Mouse (Mus musculus): ENCODE data around the gene Tekt2.
A peak's percentile ranks its signal among the peaks of the same experiment; 100 is the strongest.

Tekt2 gene

DNA sequence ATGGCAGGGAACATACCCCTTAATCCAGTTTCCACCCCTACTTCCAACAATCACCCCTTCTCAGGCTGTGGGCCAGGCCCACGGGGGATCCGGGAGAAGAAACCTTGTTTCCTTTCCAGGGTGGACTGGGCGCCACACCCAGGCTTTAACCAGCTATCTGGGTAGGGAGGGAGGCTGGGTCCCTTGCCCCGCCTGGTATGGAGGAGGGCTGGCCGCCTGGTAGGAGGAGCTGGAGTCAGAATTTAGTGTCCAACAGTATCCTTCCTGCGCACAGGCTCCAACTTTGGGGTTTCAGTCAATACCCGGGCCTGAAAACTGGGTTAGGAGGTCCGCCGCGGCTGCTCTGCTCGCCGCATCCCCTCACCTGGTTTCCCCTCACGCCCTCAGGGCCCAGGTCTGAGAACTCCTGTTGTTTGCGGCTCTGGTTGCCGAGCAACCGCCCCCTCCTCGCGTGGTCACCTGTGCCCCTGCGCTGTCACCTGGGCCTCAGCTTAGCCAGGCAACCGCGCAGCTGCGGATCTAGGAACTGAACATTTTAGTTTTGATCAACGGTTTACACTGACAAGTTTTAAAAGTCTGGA is at the start of gene Tekt2:
TSS of gene Tekt2 (minus strand) at position 408 of the 581 bp plus-strand sequence.
- DNase-seq (ENCODE audit: low read depth, low spot score) = no peak

DNA sequence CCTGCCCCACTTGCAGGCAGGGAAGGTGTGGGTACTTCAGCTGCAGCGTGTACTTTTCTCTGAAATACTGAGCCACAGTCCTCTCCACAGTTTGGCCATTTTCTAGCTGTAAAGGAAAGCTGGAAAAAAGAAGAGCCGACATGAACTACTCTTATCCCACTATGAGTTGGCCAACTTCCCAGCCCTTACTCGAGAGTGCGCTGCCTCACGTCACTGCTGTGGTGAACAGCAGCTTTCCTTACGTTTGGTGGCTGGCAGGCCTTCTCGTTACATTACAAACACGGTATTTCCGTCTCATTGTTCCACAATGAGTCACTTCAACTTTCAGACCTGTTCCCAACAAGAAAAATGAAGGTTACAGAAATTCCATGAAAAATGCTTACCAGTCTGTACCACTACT is 46.0 kb upstream of the Tekt2 start:
- no peak for DNase-seq (ENCODE audit: low read depth, low spot score)

GRCm38 (mm10) chr4:126360069-126360468 is 34.6 kb upstream of the Tekt2 start:
- DNase-seq (ENCODE audit: low read depth, low spot score) = no peak

DNA sequence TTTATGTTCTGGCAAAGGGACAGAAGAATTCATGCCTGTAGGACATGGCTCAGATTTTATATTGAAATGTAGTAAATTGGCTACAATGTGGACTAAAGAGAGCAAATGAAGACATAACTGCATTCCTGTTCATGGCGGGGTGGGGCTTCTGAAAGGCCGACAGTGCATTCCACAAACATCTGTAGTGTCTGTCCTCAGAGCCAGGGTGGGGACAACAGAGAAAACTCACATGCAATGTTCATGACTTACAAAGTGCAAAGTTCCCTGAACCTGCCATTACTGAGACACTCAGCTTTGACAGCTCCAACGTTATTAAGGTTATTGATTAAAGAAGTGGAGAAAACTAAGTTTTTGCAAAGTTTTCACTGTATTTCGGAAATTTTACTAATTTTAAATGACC is 18.0 kb upstream of the Tekt2 start:
- DNase-seq (ENCODE audit: low read depth, low spot score) = no peak

DNA sequence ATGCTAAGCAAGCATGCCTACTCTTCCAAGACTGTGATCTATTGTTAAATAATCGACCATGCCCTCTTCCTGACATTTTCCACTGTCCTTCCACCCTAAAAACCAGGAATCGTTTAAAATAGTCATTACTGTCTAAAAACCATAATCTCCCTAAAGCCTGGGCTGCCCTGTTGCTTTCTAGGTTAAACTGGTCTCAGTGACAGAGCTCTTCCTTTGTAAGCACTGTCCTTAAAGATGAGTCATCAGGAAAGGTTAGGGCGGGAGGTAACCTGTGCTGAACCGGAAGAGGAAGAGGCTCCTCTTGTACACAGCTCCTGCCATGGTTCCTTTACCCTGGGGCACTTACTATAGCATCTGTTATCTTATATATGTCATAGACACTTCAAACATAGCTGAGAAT is 14.0 kb upstream of the Tekt2 start:
- DNase-seq (ENCODE audit: low read depth, low spot score) = no peak

- DNase-seq (ENCODE audit: low read depth, low spot score) = no peak
Observed at GRCm38 (mm10) chr4:126332358-126332757, 6.9 kb upstream of the Tekt2 start.

GRCm38 (mm10) chr4:126331751-126332150 is 6.3 kb upstream of the Tekt2 start:
- no peak for DNase-seq (ENCODE audit: low read depth, low spot score)

- DNase-seq (ENCODE audit: low read depth, low spot score) = no peak
Observed at GRCm38 (mm10) chr4:126330295-126330694, 4.8 kb upstream of the Tekt2 start.

DNA sequence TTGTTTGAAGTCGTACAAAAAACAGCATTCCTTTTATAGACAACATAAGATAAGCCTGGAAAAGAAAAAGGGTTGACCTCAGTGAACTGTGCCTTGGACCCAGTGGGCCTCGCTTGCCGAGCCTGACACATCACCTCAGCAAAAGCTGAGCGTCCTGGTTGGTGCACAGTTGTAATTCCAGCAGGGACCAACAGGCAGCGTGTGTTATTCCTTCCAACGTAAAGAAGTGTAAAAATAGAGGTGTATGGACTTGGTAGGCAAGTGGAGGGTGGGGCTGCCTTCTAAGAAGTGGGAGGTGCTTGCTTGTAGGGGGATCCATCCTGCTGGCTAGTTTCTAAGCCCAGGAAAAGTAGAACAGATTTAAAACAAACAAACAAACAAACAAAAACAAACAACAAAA is 548 bp upstream of the Tekt2 start:
- no peak for DNase-seq (ENCODE audit: low read depth, low spot score)

DNA sequence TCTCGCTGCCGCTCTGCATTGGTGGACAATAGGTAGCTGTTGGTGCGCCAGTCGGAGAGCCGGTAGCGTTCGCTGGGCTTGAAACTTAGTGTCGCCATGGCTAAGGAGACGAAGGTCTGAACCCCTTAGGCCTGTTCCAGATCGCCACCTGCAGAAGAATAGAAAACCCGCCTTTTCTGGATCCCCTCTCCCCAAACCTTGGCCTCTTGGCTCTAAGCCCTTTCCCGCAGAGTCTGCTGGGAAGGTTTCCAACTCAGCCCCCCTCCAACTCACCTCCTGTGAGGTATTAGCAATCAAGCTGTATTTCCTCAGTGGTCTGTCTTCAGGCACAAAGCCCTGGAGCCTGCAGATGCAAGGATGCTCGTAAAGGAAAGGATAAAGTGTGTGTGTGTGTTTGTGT is 627 bp downstream of the Tekt2 start:
- DNase-seq (ENCODE audit: low read depth, low spot score) = no peak

DNA sequence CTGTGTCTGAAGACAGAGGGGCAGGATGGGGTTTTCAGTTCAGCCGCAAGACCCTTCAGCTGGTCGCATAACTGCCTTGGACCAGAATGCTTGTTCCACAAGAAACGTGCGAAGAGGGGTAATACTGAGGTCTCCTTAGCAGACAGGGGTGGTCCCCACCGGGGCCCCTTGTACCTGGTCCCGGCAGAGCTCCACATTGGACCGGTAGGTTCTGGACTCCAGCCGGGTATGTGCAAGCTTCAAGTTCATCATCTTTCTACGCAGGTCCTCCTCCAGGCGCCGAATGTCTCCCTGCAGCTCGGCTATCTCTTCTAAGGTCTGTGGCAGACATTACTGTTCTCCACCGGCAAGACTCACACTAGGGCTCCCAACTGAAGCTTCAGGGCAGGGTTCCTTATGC is 2.8 kb downstream of the Tekt2 start:
- no peak for DNase-seq (ENCODE audit: low read depth, low spot score)

DNA sequence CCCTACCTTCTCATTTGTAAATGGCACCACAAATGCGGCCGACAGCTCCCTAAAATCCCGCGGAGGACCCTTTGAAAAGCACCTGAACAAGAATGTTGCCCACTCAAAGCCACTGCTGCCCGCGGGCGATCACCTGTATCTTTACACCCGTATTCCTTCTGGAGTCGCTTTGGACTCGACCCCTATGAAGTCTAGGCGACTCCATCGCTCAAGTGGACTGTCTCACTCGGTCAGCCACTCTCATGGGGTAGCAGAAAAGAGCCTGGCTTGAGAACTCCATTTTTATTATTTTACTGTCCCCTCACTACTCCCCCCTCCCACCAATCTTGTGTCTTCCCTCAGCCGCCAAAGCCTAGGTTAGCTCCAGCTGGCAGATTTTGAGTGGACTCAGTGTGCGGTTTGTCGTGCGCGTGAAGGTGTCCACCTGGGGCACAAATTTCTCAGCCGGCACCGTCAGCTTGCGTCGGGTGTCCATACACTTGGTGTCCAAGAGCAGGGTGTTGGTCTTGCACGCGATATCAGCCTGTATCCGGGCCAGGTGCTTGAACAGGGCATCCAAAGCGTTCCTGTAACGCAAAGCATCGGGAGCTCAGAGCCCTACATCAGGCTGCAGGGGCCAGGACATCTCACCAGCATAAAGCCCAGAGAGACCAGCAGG is 3.5 kb downstream of the Tekt2 start:
- no peak for DNase-seq (ENCODE audit: low read depth, low spot score)

DNA sequence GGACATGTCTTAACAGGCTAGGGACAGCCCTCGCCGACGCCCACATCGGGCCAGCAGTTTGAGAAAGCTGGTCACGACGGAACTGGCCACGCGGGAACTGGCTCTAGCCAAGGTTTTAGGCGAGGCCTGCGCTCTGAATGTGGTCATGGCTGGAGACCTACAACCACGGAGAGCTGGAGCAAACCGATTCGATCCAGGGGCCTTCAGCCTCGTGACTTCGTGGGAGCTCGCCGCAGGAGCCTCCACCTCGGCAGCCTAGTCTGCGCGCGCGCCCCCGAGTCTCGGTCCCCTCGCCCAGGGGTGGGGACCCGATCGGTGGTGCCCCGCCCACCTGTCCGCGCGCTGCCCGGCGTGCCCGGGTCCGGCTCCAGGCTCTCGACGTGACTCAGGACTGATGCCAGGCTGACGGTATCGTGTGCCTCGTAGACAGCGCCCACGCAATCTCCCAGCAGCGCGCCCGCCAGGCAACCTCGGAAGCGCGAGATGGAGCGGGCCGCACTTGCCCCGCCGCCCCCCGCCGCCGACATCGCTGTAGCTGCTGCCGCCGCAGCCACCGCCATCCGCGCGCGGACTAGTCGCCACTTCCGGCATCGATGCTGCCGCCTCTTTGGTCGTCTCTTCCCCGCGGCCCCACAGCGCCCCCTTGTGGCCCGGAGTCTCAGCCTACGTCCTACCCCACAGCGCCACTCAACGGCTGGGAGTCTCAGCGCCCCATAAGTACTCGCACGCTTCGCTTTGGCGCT is 4.2 kb downstream of the Tekt2 start, which contains the start of gene Adprhl2:
TSS of gene Adprhl2 (minus strand) at position 593 of the 743 bp plus-strand sequence.
- peak; percentile 98 for DNase-seq (ENCODE audit: low read depth, low spot score)

GRCm38 (mm10) chr4:126319806-126320205 is 5.7 kb downstream of the Tekt2 start:
- no peak for DNase-seq (ENCODE audit: low read depth, low spot score)

DNA sequence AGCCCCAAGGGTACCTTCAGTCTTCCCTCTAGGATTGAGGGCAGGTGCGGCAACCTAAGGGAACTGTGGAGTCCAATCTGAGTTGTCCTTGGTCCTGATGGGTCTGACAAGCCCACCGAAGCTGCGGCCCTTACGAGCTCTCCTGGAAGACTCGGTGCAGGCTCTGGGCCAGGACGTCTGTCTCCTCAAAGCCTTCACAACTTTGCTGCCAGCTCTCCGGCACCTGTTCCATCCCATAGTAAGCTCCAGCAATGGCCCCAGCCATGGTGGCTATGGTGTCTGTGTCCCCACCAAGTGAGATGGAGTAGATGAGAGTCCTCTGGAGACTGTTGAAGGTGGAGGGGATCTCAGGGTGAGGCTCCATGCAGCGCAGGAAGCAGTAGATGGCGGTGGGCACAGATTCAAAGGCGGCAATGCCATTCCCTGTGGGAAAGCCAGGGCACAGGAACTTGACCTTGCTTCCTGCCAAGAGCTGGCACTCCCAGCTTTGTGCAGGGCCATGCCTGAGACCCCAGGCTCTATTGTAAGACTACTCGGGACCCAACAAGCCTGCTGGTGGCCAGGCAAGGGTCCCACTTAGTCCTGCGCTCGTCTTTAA is 8.9 kb downstream of the Tekt2 start:
- DNase-seq (ENCODE audit: low read depth, low spot score) = no peak

DNA sequence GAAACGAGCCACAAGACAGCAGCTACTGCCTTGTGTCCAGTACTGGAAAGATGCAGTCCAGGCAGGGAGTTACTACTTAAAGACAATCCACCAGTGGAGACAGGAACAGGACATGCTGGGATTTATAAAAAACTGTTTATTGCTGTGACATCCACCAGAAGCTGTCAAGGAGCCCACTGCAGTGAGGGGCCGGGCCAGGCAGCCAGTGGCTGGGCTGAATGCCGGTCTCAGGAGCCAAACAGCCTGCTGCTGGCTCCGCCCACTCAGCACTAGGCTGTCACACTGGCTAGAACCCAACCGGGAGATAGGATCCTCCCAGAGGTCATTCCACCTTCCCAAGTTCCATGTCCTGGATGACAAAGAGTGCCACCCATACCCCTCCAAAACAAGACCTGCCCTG is 9.6 kb downstream of the Tekt2 start:
- DNase-seq (ENCODE audit: low read depth, low spot score) = no peak

DNA sequence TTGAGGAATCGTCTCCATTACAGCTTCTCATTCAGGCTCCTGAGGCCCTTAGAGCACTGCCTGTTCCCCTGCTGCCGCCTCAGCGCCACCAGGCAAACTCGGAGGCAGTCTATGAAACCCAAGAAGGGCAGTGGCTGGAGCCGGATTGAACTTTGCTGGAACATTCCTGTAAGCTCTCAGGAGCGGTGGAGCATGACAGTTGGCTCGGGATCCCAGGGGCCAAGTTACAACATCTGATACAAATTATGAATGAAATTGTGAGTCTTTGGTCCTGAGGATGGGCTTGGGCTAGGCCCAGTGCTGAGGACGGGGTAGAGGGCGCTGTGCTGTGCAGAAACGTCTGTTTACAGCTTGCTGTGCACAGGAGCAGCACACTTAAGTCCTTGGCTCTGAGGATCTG is 11.1 kb downstream of the Tekt2 start:
- DNase-seq (ENCODE audit: low read depth, low spot score) = peak; percentile 43

DNA sequence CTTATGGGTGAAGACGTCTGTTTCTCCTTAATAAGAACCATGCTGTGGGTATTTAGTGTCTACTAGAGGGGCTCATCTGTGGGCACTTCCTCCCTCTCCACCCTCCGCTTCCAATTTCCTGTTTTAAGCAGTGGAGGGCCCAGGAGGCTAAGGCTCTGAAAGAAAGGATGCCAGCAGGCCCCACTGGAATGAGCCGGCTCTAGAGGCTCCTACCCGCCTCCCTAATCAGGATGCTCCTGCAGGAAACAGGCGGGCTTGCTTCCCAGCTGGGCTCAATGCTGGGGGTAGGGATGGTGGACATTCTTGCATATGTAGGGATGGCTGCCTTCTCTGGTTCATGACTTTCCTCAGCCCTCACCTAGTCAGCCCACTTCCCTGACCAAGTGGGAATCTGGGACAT is 12.3 kb downstream of the Tekt2 start:
- DNase-seq (ENCODE audit: low read depth, low spot score) = no peak

DNA sequence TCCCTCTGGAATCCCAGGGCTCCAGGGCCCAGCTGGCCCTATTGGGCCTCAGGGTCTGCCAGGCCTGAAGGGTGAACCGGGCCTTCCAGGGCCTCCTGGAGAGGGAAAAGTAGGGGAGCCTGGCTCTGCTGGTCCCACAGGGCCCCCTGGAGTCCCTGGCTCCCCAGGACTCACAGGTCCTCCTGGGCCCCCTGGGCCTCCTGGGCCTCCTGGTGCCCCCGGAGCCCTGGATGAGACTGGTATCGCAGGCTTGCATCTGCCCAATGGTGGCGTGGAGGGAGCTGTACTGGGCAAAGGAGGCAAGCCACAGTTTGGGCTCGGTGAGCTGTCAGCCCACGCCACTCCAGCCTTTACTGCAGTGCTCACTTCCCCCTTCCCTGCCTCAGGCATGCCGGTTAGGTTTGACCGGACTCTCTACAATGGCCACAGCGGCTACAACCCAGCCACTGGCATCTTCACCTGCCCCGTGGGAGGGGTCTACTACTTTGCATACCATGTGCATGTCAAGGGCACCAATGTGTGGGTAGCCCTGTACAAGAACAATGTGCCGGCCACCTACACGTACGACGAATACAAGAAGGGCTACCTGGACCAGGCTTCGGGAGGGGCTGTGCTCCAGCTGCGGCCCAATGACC is 13.8 kb downstream of the Tekt2 start:
- no peak for DNase-seq (ENCODE audit: low read depth, low spot score)

DNA sequence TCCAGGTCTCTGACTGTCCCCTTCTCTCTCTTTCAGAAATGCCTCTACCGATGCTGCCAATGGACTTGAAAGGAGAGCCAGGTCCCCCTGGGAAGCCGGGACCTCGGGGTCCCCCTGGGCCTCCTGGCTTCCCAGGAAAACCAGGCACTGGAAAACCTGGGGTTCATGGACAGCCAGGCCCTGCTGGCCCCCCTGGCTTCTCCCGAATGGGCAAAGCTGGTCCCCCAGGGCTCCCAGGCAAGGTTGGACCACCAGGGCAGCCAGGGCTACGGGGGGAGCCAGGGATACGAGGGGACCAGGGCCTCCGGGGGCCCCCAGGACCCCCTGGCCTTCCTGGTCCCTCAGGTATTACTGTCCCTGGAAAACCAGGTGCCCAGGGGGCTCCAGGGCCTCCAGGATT is 15.1 kb downstream of the Tekt2 start:
- no peak for DNase-seq (ENCODE audit: low read depth, low spot score)

DNA sequence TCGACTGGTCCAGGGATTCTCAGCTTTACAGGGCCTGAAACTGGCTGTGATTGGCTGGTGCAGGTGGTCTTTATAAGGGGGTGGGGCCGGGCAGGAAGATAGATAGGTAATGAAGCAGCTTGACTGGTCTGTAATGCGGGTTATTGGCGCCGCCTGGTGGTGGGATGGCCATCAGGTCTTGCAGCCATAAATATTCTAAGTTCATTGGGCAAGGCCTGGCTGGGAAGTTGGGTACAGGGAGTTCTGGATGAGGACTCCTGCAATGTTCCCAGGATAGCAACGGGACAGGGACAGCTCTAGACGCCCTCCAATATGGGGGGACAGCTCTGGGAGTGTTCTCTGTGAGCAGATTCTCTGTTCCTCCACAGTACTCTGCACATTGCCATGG is 15.6 kb downstream of the Tekt2 start:
- DNase-seq (ENCODE audit: low read depth, low spot score) = peak; percentile 94
